Mouse (Mus musculus) gastrocnemius, postnatal 4 days (tissue): ENCODE results near the gene Ost4. TPM values are rescaled to one million over a fixed set of nuclear protein-coding genes. Genes with fewer than 3 reads are reported as not detected.

ENCODE experiments used
- DNase-seq, 2 experiments: peaks; one replicate each; pipeline ENCODE4 v3.0.0; 2021 to 2022; ENCODE audit warnings: low spot score in 2 of 2, mixed read lengths in 2 of 2
- total RNA-seq, 2 experiments: library from RNA; stranded (reverse); gene quantifications; 2 replicates each; pipeline ENCODE4 v1.2.3; 2021

Ost4 gene
- total RNA-seq, 2 experiments from 2014 or later = 171 to 194 TPM

GRCm38 (mm10) chr5:30925217-30925616 lies 17.6 kb upstream of the Ost4 start:
- DNase-seq = no peak

- no peak for DNase-seq
Measured at GRCm38 (mm10) chr5:30924614-30925013, 17.0 kb upstream of the Ost4 start.

GRCm38 (mm10) chr5:30923119-30923518 lies 15.5 kb upstream of the Ost4 start:
- no peak for DNase-seq

GRCm38 (mm10) chr5:30922581-30923041 lies 15.0 kb upstream of the Ost4 start:
- no peak for DNase-seq

GRCm38 (mm10) chr5:30921256-30922033 lies 13.9 kb upstream of the Ost4 start, which contains the start of gene Khk:
Gene Khk (plus strand): TSS chr5:30921431.
- DNase-seq = peak; percentile 92 to 94

GRCm38 (mm10) chr5:30920621-30921020 lies 13.0 kb upstream of the Ost4 start:
- DNase-seq = peak in 1 of 2 experiments; percentile 33

- no peak for DNase-seq
Measured at GRCm38 (mm10) chr5:30919831-30920614, 12.4 kb upstream of the Ost4 start.

GRCm38 (mm10) chr5:30918691-30919090 lies 11.1 kb upstream of the Ost4 start:
- DNase-seq = no peak

GRCm38 (mm10) chr5:30917891-30918670 lies 10.5 kb upstream of the Ost4 start:
- no peak for DNase-seq

GRCm38 (mm10) chr5:30917348-30917747 lies 9.8 kb upstream of the Ost4 start:
- DNase-seq = peak in 1 of 2 experiments; percentile 30

- no peak for DNase-seq
Measured at GRCm38 (mm10) chr5:30916841-30917240, 9.3 kb upstream of the Ost4 start.

GRCm38 (mm10) chr5:30915974-30916433 lies 8.4 kb upstream of the Ost4 start:
- peak in 1 of 2 experiments; percentile 81 for DNase-seq

GRCm38 (mm10) chr5:30915456-30915855 lies 7.9 kb upstream of the Ost4 start:
- DNase-seq = no peak

- DNase-seq = no peak
Measured at GRCm38 (mm10) chr5:30914849-30915248, 7.3 kb upstream of the Ost4 start.

- DNase-seq = no peak
Measured at GRCm38 (mm10) chr5:30914101-30914635, 6.6 kb upstream of the Ost4 start.

- DNase-seq = peak; percentile 67 to 83
Measured at GRCm38 (mm10) chr5:30913060-30913841, 5.7 kb upstream of the Ost4 start, which contains the start of gene Emilin1. Gene Emilin1 (plus strand): TSS chr5:30913402.

- peak in 1 of 2 experiments; percentile 63 for DNase-seq
Measured at GRCm38 (mm10) chr5:30912156-30912555, 4.6 kb upstream of the Ost4 start.

- DNase-seq = no peak
Measured at GRCm38 (mm10) chr5:30910481-30910880, 2.9 kb upstream of the Ost4 start.

- DNase-seq = no peak
Measured at GRCm38 (mm10) chr5:30909863-30910262, 2.3 kb upstream of the Ost4 start.

- no peak for DNase-seq
Measured at GRCm38 (mm10) chr5:30909300-30909659, 1.7 kb upstream of the Ost4 start.
